Mouse (Mus musculus) Patski (cell line): ENCODE data around the gene Olfr1249. TPM values are rescaled to one million over a fixed set of nuclear protein-coding genes. Genes with fewer than 3 reads are reported as not detected.
"Not testable (repeated sequence)": the region's sequence is repeated elsewhere in the genome, so short reads cannot be mapped to it uniquely, and the experiment has no call there.

ENCODE experiments used
- ATAC-seq: fragments of 100-300 bp; one replicate; pipeline ENCODE4 v1.8.0; 2021
- CTCF ChIA-PET: fragments of 350-600 bp; sonication (Branson Sonifier 250); formaldehyde crosslinking; loops from one replicate; lab custom pipeline; 2022; ENCODE audit warnings: inconsistent platforms; lab: Charles Lee
- POLR2A ChIA-PET: fragments of 350-600 bp; sonication (Branson Sonifier 250); formaldehyde crosslinking; loops from one replicate; lab custom pipeline; 2022; ENCODE audit warnings: antibody characterized with exemption, inconsistent platforms; lab: Charles Lee
- DNase-seq: peaks from one replicate; pipeline ENCODE4 v3.0.0-alpha.2; 2011; ENCODE audit warnings: low read depth, low spot score
- H3K27me3 ChIP-seq: fragments of 371-371 bp; one replicate; pipeline ENCODE4 v1.5.1; 2021
- CTCF ChIP-seq: fragments of 100-300 bp; IDR thresholded peaks from one replicate; pipeline ENCODE4 v1.5.1; 2021
- in situ Hi-C: fragments of 300-500 bp; cut with MboI; formaldehyde crosslinking; loops from 3 replicates; pipeline ENCODE4 v1.11.1; 2018; ENCODE audit warnings: low pct_unique_long_range_greater_than_20kb, mixed read lengths
- polyA plus RNA-seq: library from polyadenylated mRNA; unstranded; gene quantifications from one replicate; pipeline ENCODE4 v1.2.3, GENCODE M21; 2021

The Olfr1249 gene
- polyA plus RNA-seq: not detected

GRCm38 (mm10) chr2:89634883-89635282 lies at the start of gene Olfr1249:
Olfr1249 (minus strand) TSS chr2:89634983.
- DNase-seq (no peak), ATAC-seq (no peak)
- no peak for TF ChIP-seq CTCF
- in situ Hi-C loops: no loop called here
- ChIA-PET POLR2A (no interaction called here), CTCF (no interaction called here)
- no peaks in the 10 kb centered on the region for H3K27me3 ChIP-seq

GRCm38 (mm10) chr2:89671836-89672235 lies 37.1 kb upstream of the Olfr1249 start, which contains the start of gene Olfr1251:
Olfr1251 (minus strand) TSS chr2:89671936.
- in situ Hi-C loops: no loop called here
- ATAC-seq: no peak

GRCm38 (mm10) chr2:89661367-89661766 lies 26.6 kb upstream of the Olfr1249 start, which contains the start of gene Olfr1250:
Olfr1250 (minus strand) TSS chr2:89661467.
- in situ Hi-C loops: loop anchor here (5.0 kb wide), 1 partner anchor 34 kb away; no protein-coding TSS in a partner anchor
- DNase-seq (no peak), ATAC-seq (no peak)
- CTCF ChIA-PET: no interaction called here
- TF ChIP-seq CTCF: no peak
- POLR2A ChIA-PET: no interaction called here
- H3K27me3 ChIP-seq: no peaks in the 10 kb centered on the region

More at GRCm38 (mm10) chr2:89671836-89672235, 37.1 kb upstream of the Olfr1249 start, which contains the start of gene Olfr1251:
- no peak for TF ChIP-seq CTCF
- H3K27me3 ChIP-seq: no peaks in the 10 kb centered on the region
- CTCF ChIA-PET: no interaction called here
- POLR2A ChIA-PET: no interaction called here
- no peak for DNase-seq

GRCm38 (mm10) chr2:89618145-89618544 lies 16.6 kb downstream of the Olfr1249 start, which contains the start of gene Olfr1248:
Olfr1248 (minus strand) TSS chr2:89618245.
- ATAC-seq, in situ Hi-C loops, CTCF ChIA-PET, POLR2A ChIA-PET, DNase-seq, H3K27me3 ChIP-seq: not testable (repeated sequence)

- no peaks in the 10 kb centered on the region for H3K27me3 ChIP-seq
- ChIA-PET CTCF (no interaction called here), POLR2A (no interaction called here)
- DNase-seq (no peak), ATAC-seq (no peak)
- no peak for TF ChIP-seq CTCF
- in situ Hi-C loops: no loop called here
These were observed 20.8 kb downstream of the Olfr1249 start, which contains the start of gene Olfr1247 for GRCm38 (mm10) chr2:89614030-89614429. Olfr1247 (minus strand) TSS chr2:89614130.

- ATAC-seq: no peak
- no peak for TF ChIP-seq CTCF
- ChIA-PET CTCF (no interaction called here), POLR2A (no interaction called here)
- H3K27me3 ChIP-seq: no peaks in the 10 kb centered on the region
- in situ Hi-C loops: no loop called here
- no peak for DNase-seq
These were observed 41.7 kb downstream of the Olfr1249 start, which contains the start of gene Olfr1246 for GRCm38 (mm10) chr2:89593057-89593456. Olfr1246 (minus strand) TSS chr2:89593157.

Other genes with a start within 250 kb of the Olfr1249 start
- not detected for gene Olfr1238, start 225.3 kb downstream of the Olfr1249 start, polyA plus RNA-seq
- gene Olfr1239, start 214.6 kb downstream of the Olfr1249 start, polyA plus RNA-seq: not detected
- gene Olfr1240, start 192.0 kb downstream of the Olfr1249 start, polyA plus RNA-seq: not detected
- not detected for gene Olfr1241, start 147.9 kb downstream of the Olfr1249 start, polyA plus RNA-seq
- not detected for gene Olfr1242, start 136.6 kb downstream of the Olfr1249 start, polyA plus RNA-seq
- gene Olfr1243, start 103.5 kb downstream of the Olfr1249 start, polyA plus RNA-seq: not detected
- gene Olfr1245, start 56.5 kb downstream of the Olfr1249 start, polyA plus RNA-seq: not detected
- gene Olfr1246, start 41.8 kb downstream of the Olfr1249 start, polyA plus RNA-seq: not detected
- gene Olfr1247, start 20.9 kb downstream of the Olfr1249 start, polyA plus RNA-seq: 0.09 TPM
- not detected for gene Olfr1248, start 16.7 kb downstream of the Olfr1249 start, polyA plus RNA-seq
- not detected for gene Olfr1250, start 26.5 kb upstream of the Olfr1249 start, polyA plus RNA-seq
- gene Olfr1251, start 37.0 kb upstream of the Olfr1249 start, polyA plus RNA-seq: not detected
- gene Olfr1252, start 90.0 kb upstream of the Olfr1249 start, polyA plus RNA-seq: not detected
- gene Olfr1253, start 122.1 kb upstream of the Olfr1249 start, polyA plus RNA-seq: not detected
- gene Olfr1254, start 158.6 kb upstream of the Olfr1249 start, polyA plus RNA-seq: not detected
- gene Olfr1255, start 177.1 kb upstream of the Olfr1249 start, polyA plus RNA-seq: not detected
- gene Olfr1256, start 206.6 kb upstream of the Olfr1249 start, polyA plus RNA-seq: 0.01 TPM
- not detected for gene Olfr48, start 213.2 kb upstream of the Olfr1249 start, polyA plus RNA-seq
- not detected for gene Olfr1257, start 243.5 kb upstream of the Olfr1249 start, polyA plus RNA-seq